Mouse (Mus musculus) MEL (cell line): Measurements from ENCODE around the gene H2-Ob. TPM values are rescaled to one million over a fixed set of nuclear protein-coding genes. Genes with fewer than 3 reads are reported as not detected.
A peak's percentile ranks its signal among the peaks of the same experiment; 100 is the strongest.
"Not testable (repeated sequence)": the region's sequence is repeated elsewhere in the genome, so short reads cannot be mapped to it uniquely, and the experiment has no call there.

Source experiments
- DNase-seq: peaks from one replicate; pipeline ENCODE4 v3.0.0; 2011; ENCODE audit warnings: low read depth, low spot score
- H3K27ac ChIP-seq: 2 replicates; pipeline ENCODE4 v1.5.1; 2012; ENCODE audit warnings: low read depth, mild to moderate bottlenecking, control low read depth, low read length, moderate library complexity; ENCODE audit not compliant: control insufficient read depth
- H3K27me3 ChIP-seq, 2 experiments: fragments of 150-350 bp in 1 of 2; sonication (generic) in 1 of 2; 2 replicates each; pipeline ENCODE4 v1.6.1; 2012; ENCODE audit warnings: low read length in 2 of 2, mild to moderate bottlenecking in 2 of 2, improper control_type of control experiment in 1 of 2, moderate library complexity in 1 of 2; ENCODE audit not compliant: insufficient read depth in 2 of 2, control insufficient read depth in 1 of 2
- H3K36me3 ChIP-seq, 2 experiments: 2 replicates each; pipeline ENCODE4 v1.6.1; 2012 to 2014; ENCODE audit warnings: low read length in 2 of 2, improper control_type of control experiment in 1 of 2, inconsistent platforms in 1 of 2, mild to moderate bottlenecking in 1 of 2; ENCODE audit not compliant: insufficient read depth in 2 of 2, control insufficient read depth in 1 of 2
- H3K4me1 ChIP-seq, 2 experiments: fragments of 150-350 bp in 1 of 2; sonication (generic) in 1 of 2; 2 replicates each; pipeline ENCODE4 v1.6.1; 2012; ENCODE audit warnings: low read length in 2 of 2, improper control_type of control experiment in 1 of 2, mild to moderate bottlenecking in 1 of 2; ENCODE audit not compliant: insufficient read depth in 2 of 2, control insufficient read depth in 1 of 2
- H3K4me3 ChIP-seq, 2 experiments: fragments of 150-350 bp in 1 of 2; sonication (generic) in 1 of 2; 2 replicates each; pipeline ENCODE4 v1.5.1; 2012; ENCODE audit warnings: low read depth in 2 of 2, low read length in 2 of 2, mild to moderate bottlenecking in 2 of 2, moderate library complexity in 2 of 2, control low read depth in 1 of 2, improper control_type of control experiment in 1 of 2; ENCODE audit not compliant: control insufficient read depth in 1 of 2, insufficient read depth in 1 of 2
- H3K79me2 ChIP-seq: 2 replicates; pipeline ENCODE4 v1.6.1; 2012; ENCODE audit warnings: mild to moderate bottlenecking, low read length, moderate library complexity; ENCODE audit not compliant: control insufficient read depth, poor library complexity, insufficient read depth
- H3K9ac ChIP-seq: 2 replicates; pipeline ENCODE4 v1.6.1; 2012; ENCODE audit warnings: low read depth, mild to moderate bottlenecking, control low read depth, low read length, moderate library complexity; ENCODE audit not compliant: control insufficient read depth, poor library complexity, severe bottlenecking
- H3K9me3 ChIP-seq: fragments of 150-350 bp; sonication (generic); replicated peaks from 2 replicates; pipeline ENCODE4 v1.6.1; 2012; ENCODE audit warnings: mild to moderate bottlenecking, low read length, improper control_type of control experiment, moderate library complexity; ENCODE audit not compliant: insufficient read depth
- CTCF ChIP-seq, 3 experiments: IDR thresholded peaks in 2 of 3; conservative IDR thresholded peaks in 1 of 3; 2 replicates each; pipeline ENCODE4 v1.5.1; 2011 to 2012; ENCODE audit warnings: low read length in 3 of 3, low read depth in 2 of 3, mild to moderate bottlenecking in 2 of 3, improper control_type of control experiment in 1 of 3, inconsistent platforms in 1 of 3, mixed read lengths in 1 of 3, moderate library complexity in 1 of 3; ENCODE audit not compliant: control insufficient read depth in 1 of 3, insufficient read depth in 1 of 3, poor library complexity in 1 of 3, severe bottlenecking in 1 of 3
- GATA1 ChIP-seq: IDR thresholded peaks from 2 replicates; pipeline ENCODE4 v1.6.1; 2011; ENCODE audit warnings: low read depth, low read length, improper control_type of control experiment
- HCFC1 ChIP-seq: IDR thresholded peaks from 2 replicates; pipeline ENCODE4 v1.6.1; 2012; ENCODE audit warnings: low read depth, mild to moderate bottlenecking, inconsistent platforms, low read length, improper control_type of control experiment, moderate library complexity
- JUND ChIP-seq: IDR thresholded peaks from 2 replicates; pipeline ENCODE4 v1.6.1; 2011; ENCODE audit warnings: low read depth, mild to moderate bottlenecking, improper control_type of control experiment, low read length
- KAT2A ChIP-seq: conservative IDR thresholded peaks from 2 replicates; pipeline ENCODE4 v1.6.1; 2012; ENCODE audit warnings: low read depth, low read length, improper control_type of control experiment, inconsistent platforms
- MAX ChIP-seq: IDR thresholded peaks from 2 replicates; pipeline ENCODE4 v1.6.1; 2011; ENCODE audit warnings: low read length, improper control_type of control experiment
- MAZ ChIP-seq: IDR thresholded peaks from 2 replicates; pipeline ENCODE4 v1.6.1; 2012; ENCODE audit warnings: low read depth, mild to moderate bottlenecking, inconsistent platforms, low read length, improper control_type of control experiment
- MXI1 ChIP-seq: IDR thresholded peaks from 2 replicates; pipeline ENCODE4 v1.6.1; 2011; ENCODE audit warnings: mild to moderate bottlenecking, low read depth, low read length, improper control_type of control experiment
- RAD21 ChIP-seq: IDR thresholded peaks from 2 replicates; pipeline ENCODE4 v1.6.1; 2011; ENCODE audit warnings: mild to moderate bottlenecking, low read depth, low read length, improper control_type of control experiment
- RCOR1 ChIP-seq: IDR thresholded peaks from 2 replicates; pipeline ENCODE4 v1.6.1; 2012; ENCODE audit warnings: low read depth, mild to moderate bottlenecking, inconsistent platforms, low read length, improper control_type of control experiment
- SIN3A ChIP-seq: IDR thresholded peaks from 2 replicates; pipeline ENCODE4 v1.6.1; 2012; ENCODE audit warnings: low read length, improper control_type of control experiment, inconsistent platforms
- SMC3 ChIP-seq: IDR thresholded peaks from 2 replicates; pipeline ENCODE4 v1.6.1; 2011; ENCODE audit warnings: low read depth, low read length, improper control_type of control experiment
- TBP ChIP-seq: IDR thresholded peaks from 2 replicates; pipeline ENCODE4 v1.8.0; 2011; ENCODE audit warnings: low read depth, low read length, improper control_type of control experiment
- TCF12 ChIP-seq: IDR thresholded peaks from 2 replicates; pipeline ENCODE4 v1.6.1; 2014; ENCODE audit warnings: low read depth, mild to moderate bottlenecking, inconsistent platforms, low read length, improper control_type of control experiment, moderate library complexity
- UBTF ChIP-seq: IDR thresholded peaks from 2 replicates; pipeline ENCODE4 v1.6.1; 2012; ENCODE audit warnings: low read depth, mild to moderate bottlenecking, inconsistent platforms, low read length, improper control_type of control experiment, moderate library complexity, borderline replicate concordance; ENCODE audit not compliant: insufficient read depth
- ZC3H11A ChIP-seq: IDR thresholded peaks from 2 replicates; pipeline ENCODE4 v1.6.1; 2012; ENCODE audit warnings: low read depth, mild to moderate bottlenecking, inconsistent platforms, low read length, improper control_type of control experiment
- polyA plus RNA-seq, 2 experiments: library from polyadenylated mRNA; stranded (reverse) in 1 of 2; unstranded in 1 of 2; fragments of >175 nt in 1 of 2; fragments of >200 nt in 1 of 2; gene quantifications; 2 replicates each; pipeline versions ENCODE4 v1.2.1 to v1.2.4; 2012; ENCODE audit warnings: low replicate concordance in 2 of 2, low read depth in 1 of 2; ENCODE audit not compliant: insufficient read length in 2 of 2, insufficient read depth in 1 of 2, missing spikeins in 1 of 2
- total RNA-seq: library from RNA; depleted of rRNA; stranded (reverse); fragments of 300-350 nt; gene quantifications from 2 replicates; pipeline ENCODE4 v1.2.3, GENCODE M21; 2012

The H2-Ob gene
- total and polyA plus RNA-seq, 3 experiments: 0.81 to 2.0 TPM; not detected in 1

- DNase-seq: peak; percentile 72
- not testable (repeated sequence) for H3K4me3 ChIP-seq, H3K9me3 ChIP-seq, H3K27me3 ChIP-seq, H3K79me2 ChIP-seq
- Histone ChIP-seq H3K36me3 (peaks cover 0 to 18% of the 10 kb centered on the region in 2 experiments; a peak in 2 of 4 replicates), H3K4me1 (peaks cover 5 to 20% of the 10 kb centered on the region in 2 experiments), H3K9ac (peak overlapping the region; percentile 6; the same call in 1 of the 2 replicates), H3K27ac (peak overlapping the region; percentile 59; the same call in 1 of the 2 replicates)
- TF ChIP-seq SMC3 (peak; percentile 71), RAD21 (peak; percentile 61), MXI1 (peak; percentile 15; the same call in 1 of the 2 replicates), CTCF (IDR thresholded peaks at IDR 0.05 in 2 of 3, conservative IDR thresholded peaks at IDR 0.05 in 1 of 3; ENCODE audit: control insufficient read depth in 1 of 3, insufficient read depth in 1 of 3, low read depth in 2 of 3, low read length in 3 of 3, poor library complexity in 1 of 3, severe bottlenecking in 1 of 3) (peak; percentile 54 to 90 (median 67)), ZC3H11A (peak; percentile 69)
These were observed 19.6 kb upstream of the H2-Ob start for GRCm38 (mm10) chr17:34219096-34219495.

GRCm38 (mm10) chr17:34219801-34220200 is 18.9 kb upstream of the H2-Ob start:
- not testable (repeated sequence) for H3K4me3 ChIP-seq, H3K27ac ChIP-seq, DNase-seq, H3K27me3 ChIP-seq, H3K9ac ChIP-seq, H3K79me2 ChIP-seq, H3K9me3 ChIP-seq
- Histone ChIP-seq H3K4me1 (peaks cover 5 to 20% of the 10 kb centered on the region in 2 experiments), H3K36me3 (peaks cover 0 to 18% of the 10 kb centered on the region in 2 experiments; a peak in 2 of 4 replicates)

GRCm38 (mm10) chr17:34220401-34220800 is 18.3 kb upstream of the H2-Ob start:
- Histone ChIP-seq H3K36me3 (peaks cover 0 to 18% of the 10 kb centered on the region in 2 experiments; a peak in 2 of 4 replicates), H3K4me1 (peaks cover 5 to 20% of the 10 kb centered on the region in 2 experiments)
- not testable (repeated sequence) for H3K4me3 ChIP-seq, H3K79me2 ChIP-seq, H3K27me3 ChIP-seq, H3K27ac ChIP-seq, DNase-seq, H3K9ac ChIP-seq, H3K9me3 ChIP-seq

DNA sequence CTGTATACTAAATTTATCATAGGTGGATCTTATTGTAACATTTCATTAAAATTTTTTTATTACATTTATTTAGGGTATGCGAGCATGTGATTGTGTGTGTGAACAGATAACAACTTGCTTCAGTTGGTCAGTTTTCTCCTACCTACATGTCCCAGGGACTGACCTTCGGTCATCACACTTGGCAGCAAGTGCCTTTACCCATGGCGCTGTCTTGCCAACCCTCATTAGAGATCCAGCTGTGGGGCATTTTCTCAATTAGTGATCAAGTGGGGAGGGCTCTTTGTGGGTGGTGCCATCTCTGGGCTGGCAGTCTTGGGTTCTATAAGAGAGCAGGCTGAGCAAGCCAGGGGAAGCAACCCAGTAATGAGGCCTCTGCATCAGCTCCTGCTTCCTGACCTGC is 13.9 kb upstream of the H2-Ob start:
- no peak for DNase-seq
- Histone ChIP-seq H3K4me1 (no peaks in the 10 kb centered on the region), H3K27ac (no peak overlapping the region), H3K36me3 (no peaks in the 10 kb centered on the region), H3K79me2 (no peaks in the 10 kb centered on the region), H3K27me3 (no peaks in the 10 kb centered on the region), H3K9me3 (no peaks in the 10 kb centered on the region), H3K9ac (no peak overlapping the region), H3K4me3 (no peak overlapping the region)
- TF ChIP-seq MAZ (no peak), MXI1 (no peak), TBP (no peak), RCOR1 (no peak), UBTF (no peak), MAX (no peak), KAT2A (no peak), HCFC1 (no peak), GATA1 (no peak), JUND (no peak), SIN3A (no peak), TCF12 (no peak), SMC3 (no peak), ZC3H11A (no peak)
